Mouse (Mus musculus) bone marrow, adult 2 months (tissue): ENCODE measurements around the gene Trim16. TPM values are rescaled to one million over a fixed set of nuclear protein-coding genes. Genes with fewer than 3 reads are reported as not detected.

Experiments used
- H3K27ac ChIP-seq: fragments of 200-500 bp; 2 replicates; pipeline ENCODE4 v1.5.1; 2012; ENCODE audit warnings: low read depth, mild to moderate bottlenecking, control low read depth, inconsistent platforms, low read length; ENCODE audit not compliant: control insufficient read depth, poor library complexity, insufficient read depth
- H3K4me1 ChIP-seq: fragments of 200-500 bp; 2 replicates; pipeline ENCODE4 v1.6.1; 2011; ENCODE audit warnings: low read length; ENCODE audit not compliant: control insufficient read depth, insufficient read depth
- H3K4me3 ChIP-seq: fragments of 200-500 bp; replicated peaks from 2 replicates; pipeline ENCODE3; 2011; ENCODE audit warnings: mild to moderate bottlenecking, low read depth, low read length, control low read depth; ENCODE audit not compliant: control insufficient read depth
- CTCF ChIP-seq: fragments of 200-500 bp; IDR thresholded peaks from 2 replicates; pipeline ENCODE4 v1.5.1; 2011; ENCODE audit warnings: low read length, control low read depth; ENCODE audit not compliant: control insufficient read depth, insufficient read depth
- POLR2A ChIP-seq: fragments of 200-500 bp; IDR thresholded peaks from 2 replicates; pipeline ENCODE4 v1.6.1; 2011; ENCODE audit warnings: low read depth, mild to moderate bottlenecking, control low read depth, low read length, borderline replicate concordance; ENCODE audit not compliant: control insufficient read depth
- WGBS: fragments of 180-500 bp; shearing (Covaris S2); methylation state at CpG from one replicate; pipeline ENCODE4 v1.1.7; 2018; 5-methylcytosine and 5-hydroxymethylcytosine counted together
- polyA plus RNA-seq: library from polyadenylated mRNA; stranded (reverse); fragments of >200 nt; gene quantifications from 2 replicates; pipeline ENCODE4 v1.2.4, GENCODE M21; 2011; ENCODE audit warnings: low replicate concordance; ENCODE audit not compliant: missing spikeins, insufficient read depth, insufficient read length

Gene Trim16
- polyA plus RNA-seq, 1 experiment, result 4.3 TPM

DNA sequence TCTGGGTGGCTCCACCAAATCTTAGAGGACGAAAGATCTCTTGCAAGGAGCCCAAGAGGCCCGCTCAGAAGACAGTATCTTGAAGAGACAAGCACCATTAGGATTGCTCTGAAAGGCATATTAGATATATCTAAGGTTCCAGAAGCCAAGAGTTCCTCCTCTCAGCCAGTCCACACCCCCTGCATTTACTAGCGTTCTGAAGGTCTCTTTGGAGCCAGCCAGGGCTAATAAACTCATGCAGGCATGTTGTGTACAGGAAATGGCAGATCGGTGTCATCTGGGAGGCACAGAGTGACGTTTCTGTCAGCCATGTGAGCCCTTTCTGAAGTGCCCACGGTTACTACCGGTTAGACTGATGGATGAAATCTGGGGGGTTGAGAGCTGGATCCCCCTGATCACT is 4.2 kb downstream of the Trim16 start:
- 41% methylated on average over 7 of the region's 7 CpGs for WGBS
- no peak overlapping the region for H3K4me3 ChIP-seq
- peaks cover 2% of the 10 kb centered on the region; the same call in 1 of the 2 replicates for H3K4me1 ChIP-seq
- no peak for TF ChIP-seq POLR2A
- no peak for TF ChIP-seq CTCF
- no peak overlapping the region for H3K27ac ChIP-seq

- H3K4me1 ChIP-seq, result no peaks in the 10 kb centered on the region
- TF ChIP-seq CTCF, result no peak
- no peak for TF ChIP-seq POLR2A
- WGBS, result 75% methylated on average over 9 of the region's 9 CpGs
Observed at GRCm38 (mm10) chr11:62825222-62826105, 5.4 kb downstream of the Trim16 start.

GRCm38 (mm10) chr11:62826106-62826733 is 6.2 kb downstream of the Trim16 start:
- TF ChIP-seq CTCF, result no peak
- no peak for TF ChIP-seq POLR2A
- Histone ChIP-seq H3K4me1 (no peaks in the 10 kb centered on the region), H3K27ac (no peak overlapping the region), H3K4me3 (no peak overlapping the region)
- 68% methylated on average over 6 of the region's 6 CpGs for WGBS

More at GRCm38 (mm10) chr11:62825222-62826105, 5.4 kb downstream of the Trim16 start:
- Histone ChIP-seq H3K27ac (no peak overlapping the region), H3K4me3 (no peak overlapping the region)

- TF ChIP-seq POLR2A (no peak), CTCF (no peak)
- H3K27ac ChIP-seq, result no peak overlapping the region
- H3K4me1 ChIP-seq, result no peaks in the 10 kb centered on the region
- no peak overlapping the region for H3K4me3 ChIP-seq
- 84% methylated on average over 4 of the region's 4 CpGs for WGBS
Observed at GRCm38 (mm10) chr11:62827135-62827534, 7.1 kb downstream of the Trim16 start.

DNA sequence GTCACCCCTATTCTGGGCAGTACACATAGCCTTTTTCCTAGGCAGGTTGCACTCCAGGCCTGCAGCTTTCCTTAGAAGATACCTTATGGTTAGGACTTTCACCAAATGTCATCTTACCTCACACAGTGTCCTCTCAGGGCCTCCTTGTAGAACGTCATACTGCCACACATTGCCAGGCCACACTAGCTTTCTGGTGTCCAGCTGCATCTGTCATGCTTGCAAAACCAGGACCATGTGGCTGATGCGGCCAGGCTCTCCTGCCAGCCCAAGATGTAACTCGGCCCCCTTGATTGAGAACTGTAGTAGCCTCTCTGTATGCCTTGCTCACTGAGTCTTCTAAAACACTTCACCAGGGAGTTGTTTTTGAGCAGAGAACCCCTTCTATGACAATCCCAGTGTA is 7.9 kb downstream of the Trim16 start:
- Histone ChIP-seq H3K4me3 (no peak overlapping the region), H3K4me1 (no peaks in the 10 kb centered on the region), H3K27ac (no peak overlapping the region)
- 85% methylated on average over 3 of the region's 3 CpGs for WGBS
- no peak for TF ChIP-seq POLR2A

DNA sequence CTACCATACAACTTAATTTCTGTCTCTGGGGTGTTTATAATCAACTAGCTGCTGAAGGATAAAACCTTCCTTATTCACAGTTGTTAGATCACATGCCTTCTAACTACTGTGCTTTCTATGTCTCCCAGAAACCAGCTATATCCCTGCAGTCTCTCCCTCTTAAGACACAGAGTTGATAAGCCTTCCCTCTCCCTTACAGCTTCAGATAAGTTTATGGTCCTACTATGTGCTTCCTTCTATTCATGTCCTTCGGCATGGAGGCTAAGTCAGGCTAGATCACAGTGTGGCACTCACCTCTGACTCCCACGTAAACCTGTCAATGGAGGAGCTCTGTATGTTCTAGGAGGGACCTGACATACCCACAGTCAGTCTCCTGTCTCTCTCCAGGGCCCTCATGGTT is 10.4 kb downstream of the Trim16 start:
- Histone ChIP-seq H3K4me1 (no peaks in the 10 kb centered on the region), H3K27ac (no peak overlapping the region), H3K4me3 (no peak overlapping the region)
- WGBS, result 85% methylated on average over 2 of the region's 2 CpGs
- TF ChIP-seq POLR2A (no peak), CTCF (no peak)

DNA sequence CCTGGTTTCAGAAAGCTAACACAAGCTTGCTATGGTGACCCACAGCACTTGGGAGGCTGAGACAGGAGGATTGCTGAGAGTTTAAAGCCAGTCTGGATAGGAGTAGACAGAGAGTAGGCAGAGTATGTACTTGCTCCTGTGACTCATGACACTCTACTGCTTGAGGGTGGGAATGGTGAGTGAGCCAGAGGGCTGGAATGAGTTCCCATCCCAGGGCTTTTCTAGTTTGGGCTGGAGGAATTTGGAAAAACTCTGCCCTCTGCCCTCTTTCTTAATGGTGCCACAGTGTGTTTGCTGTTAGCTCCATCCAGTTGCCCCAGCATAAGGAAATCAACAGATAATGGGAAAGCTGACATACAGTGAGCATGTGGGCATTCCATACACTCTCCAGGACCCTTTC is 11.9 kb downstream of the Trim16 start:
- Histone ChIP-seq H3K4me3 (no peak overlapping the region), H3K4me1 (no peaks in the 10 kb centered on the region), H3K27ac (no peak overlapping the region)
- TF ChIP-seq POLR2A, result no peak
- no peak for TF ChIP-seq CTCF

DNA sequence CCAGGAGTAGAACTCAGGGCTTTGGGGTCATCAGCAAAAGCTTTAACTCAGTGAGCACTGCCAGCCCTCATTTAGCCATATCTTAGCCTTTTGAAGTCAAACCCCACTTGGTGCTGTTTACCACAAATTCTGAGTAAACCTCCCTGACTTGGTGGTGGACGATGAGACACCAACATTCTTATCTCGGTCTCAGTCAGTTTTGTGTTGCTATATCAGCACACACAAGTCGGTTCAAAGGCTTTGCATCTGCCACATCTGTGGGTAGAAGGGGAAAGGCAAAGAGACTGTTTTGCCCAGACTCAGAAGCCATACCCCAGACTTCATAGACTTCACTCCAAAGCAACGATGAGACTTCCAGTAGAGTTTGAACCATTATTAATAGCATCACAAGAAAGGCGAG is 24.5 kb downstream of the Trim16 start:
- TF ChIP-seq POLR2A (no peak), CTCF (no peak)
- 60% methylated on average over 5 of the region's 5 CpGs for WGBS
- H3K27ac ChIP-seq, result no peak overlapping the region
- H3K4me3 ChIP-seq, result no peak overlapping the region
- no peaks in the 10 kb centered on the region for H3K4me1 ChIP-seq
